Mouse (Mus musculus): ENCODE results near the gene Ostc. TPM values are rescaled to one million over a fixed set of nuclear protein-coding genes. Genes with fewer than 3 reads are reported as not detected.
A peak's percentile ranks its signal among the peaks of the same experiment; 100 is the strongest.

Ostc gene
- polyA plus RNA-seq, 1 experiment from 2014 or later = 244 TPM

DNA sequence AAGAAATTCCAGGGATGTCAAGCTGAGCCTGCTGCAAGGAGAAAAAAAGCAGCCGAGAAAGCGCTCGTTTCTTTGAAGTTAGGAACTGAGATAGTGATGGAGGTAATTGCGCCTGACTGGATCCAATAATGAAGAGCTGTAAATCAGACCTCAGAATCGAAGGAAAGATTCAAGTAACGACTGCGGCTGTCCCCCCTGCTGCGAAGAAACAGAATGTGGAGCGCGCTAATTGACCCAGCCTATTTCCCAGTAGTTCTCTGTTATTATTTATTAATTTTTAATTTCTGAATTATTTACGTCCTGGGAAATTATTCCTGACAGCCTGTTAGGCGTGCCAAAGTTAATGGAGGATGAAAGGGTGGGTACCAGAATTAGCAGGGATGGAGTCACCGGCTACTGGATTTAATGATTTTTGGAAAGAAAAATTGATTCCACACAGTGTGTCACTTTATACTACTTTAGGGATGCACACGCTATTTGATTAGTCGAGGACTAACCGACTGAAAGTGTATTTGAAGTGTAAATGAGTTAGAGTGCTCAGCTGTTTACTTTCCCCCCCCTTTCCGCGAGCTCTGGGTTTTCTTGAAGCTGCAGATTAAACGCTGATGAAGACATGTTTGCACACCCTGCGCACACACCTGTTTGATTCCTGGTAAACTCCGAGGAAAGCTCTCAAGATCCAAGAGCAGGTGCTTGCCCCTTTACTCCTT is 28.6 kb upstream of the Ostc start:
- Histone ChIP-seq H3K4me1 (ENCODE audit: insufficient read depth, low read depth, low read length) (no peaks in the 10 kb centered on the region), H3K36me3 (ENCODE audit: insufficient read depth, low read length) (no peaks in the 10 kb centered on the region), H3K9ac (replicated peaks; ENCODE audit: low read depth) (no peak overlapping the region), H3K4me2 (replicated peaks; ENCODE audit: low read depth, low read length) (no peak overlapping the region), H3K27ac (ENCODE audit: low read length) (no peak overlapping the region), H3K4me3 (ENCODE audit: low read depth, low read length) (no peak overlapping the region), H3K27me3 (replicated peaks; ENCODE audit: insufficient read depth, low read length) (no peaks in the 10 kb centered on the region), H3K9me3 (ENCODE audit: low read length) (no peaks in the 10 kb centered on the region)
- TF ChIP-seq EP300 (IDR thresholded peaks at IDR 0.05) = no peak
- TF ChIP-seq CTCF (IDR thresholded peaks at IDR 0.05) = no peak
- ATAC-seq = no peak
- 35% methylated on average over 21 of the region's 21 CpGs for whole genome bisulfite sequencing
- DNase-seq (ENCODE audit: low spot score) = no peak

GRCm38 (mm10) chr3:130736758-130737157 is 27.5 kb upstream of the Ostc start:
- no peaks in the 10 kb centered on the region for H3K36me3 ChIP-seq (ENCODE audit: insufficient read depth, low read length)
- no peak for DNase-seq (ENCODE audit: low spot score)
- H3K9me3 ChIP-seq (ENCODE audit: low read length) = no peaks in the 10 kb centered on the region
- H3K4me3 ChIP-seq (ENCODE audit: low read depth, low read length) = no peak overlapping the region
- no peak for ATAC-seq
- no peaks in the 10 kb centered on the region for H3K27me3 ChIP-seq (replicated peaks; ENCODE audit: insufficient read depth, low read length)
- no peak for TF ChIP-seq EP300 (IDR thresholded peaks at IDR 0.05)
- TF ChIP-seq CTCF (IDR thresholded peaks at IDR 0.05) = no peak
- H3K9ac ChIP-seq (replicated peaks; ENCODE audit: low read depth) = no peak overlapping the region
- no peak overlapping the region for H3K4me2 ChIP-seq (replicated peaks; ENCODE audit: low read depth, low read length)
- 35% methylated on average over 4 of the region's 4 CpGs for WGBS
- no peak overlapping the region for H3K27ac ChIP-seq (ENCODE audit: low read length)
- no peaks in the 10 kb centered on the region for H3K4me1 ChIP-seq (ENCODE audit: insufficient read depth, low read depth, low read length)

- Histone ChIP-seq H3K9me3 (ENCODE audit: low read length) (no peaks in the 10 kb centered on the region), H3K36me3 (ENCODE audit: insufficient read depth, low read length) (peaks cover 14% of the 10 kb centered on the region), H3K9ac (replicated peaks; ENCODE audit: low read depth) (peak within 1 kb of the TSS; percentile 91), H3K4me1 (ENCODE audit: insufficient read depth, low read depth, low read length) (no peaks in the 10 kb centered on the region), H3K27me3 (replicated peaks; ENCODE audit: insufficient read depth, low read length) (no peaks in the 10 kb centered on the region), H3K4me2 (replicated peaks; ENCODE audit: low read depth, low read length) (peak within 1 kb of the TSS; percentile 73), H3K4me3 (ENCODE audit: low read depth, low read length) (peak within 1 kb of the TSS; percentile 95), H3K27ac (ENCODE audit: low read length) (peak within 1 kb of the TSS; percentile 94)
- WGBS = 2% methylated on average over 45 of the region's 45 CpGs
- ATAC-seq (peak; percentile 99), DNase-seq (ENCODE audit: low spot score) (peak; percentile 97)
- TF ChIP-seq EP300 (IDR thresholded peaks at IDR 0.05) (peak; percentile 74), CTCF (IDR thresholded peaks at IDR 0.05) (no peak)
Observed at GRCm38 (mm10) chr3:130730189-130730653, 21.0 kb upstream of the Ostc start, which contains the start of gene Rpl34. Gene Rpl34, minus strand, starts transcription at chr3:130730398.

DNA sequence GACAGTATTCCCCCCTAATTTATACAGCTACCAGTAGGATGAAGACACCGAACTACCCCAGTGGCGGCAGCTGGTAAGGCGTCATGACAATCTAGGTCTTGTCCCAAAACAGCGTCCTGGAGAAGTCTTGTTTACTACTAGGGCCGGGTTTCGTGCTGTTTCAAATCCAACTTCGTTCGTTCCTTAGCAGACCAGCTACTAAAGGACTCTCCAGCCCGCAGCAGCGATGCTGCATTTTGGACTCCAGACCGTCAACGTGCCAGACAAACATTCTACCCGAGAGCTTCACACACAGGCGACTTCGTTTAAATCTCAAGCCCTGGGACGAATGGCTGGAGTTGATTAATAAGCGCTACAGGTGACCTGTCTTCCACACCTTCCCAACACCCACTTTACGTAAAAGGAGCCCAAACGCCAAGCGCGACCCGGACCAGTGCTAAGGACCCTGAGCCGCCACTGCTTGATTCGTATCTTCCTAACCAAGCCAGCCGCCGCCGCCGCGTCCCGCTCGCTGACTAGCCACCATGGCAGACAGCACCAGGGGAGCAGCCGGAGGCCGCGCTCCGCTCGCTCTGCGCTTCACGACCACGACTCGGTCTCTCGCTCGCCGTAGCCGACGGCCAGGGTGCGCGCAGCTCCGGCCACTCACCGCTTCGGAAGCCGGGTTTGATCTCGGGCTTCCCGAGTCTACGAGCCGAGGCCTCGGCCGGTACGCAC is 20.4 kb upstream of the Ostc start:
- peaks cover 14% of the 10 kb centered on the region for H3K36me3 ChIP-seq (ENCODE audit: insufficient read depth, low read length)
- TF ChIP-seq EP300 (IDR thresholded peaks at IDR 0.05) = no peak
- peak; percentile 57 for TF ChIP-seq CTCF (IDR thresholded peaks at IDR 0.05)
- H3K27me3 ChIP-seq (replicated peaks; ENCODE audit: insufficient read depth, low read length) = no peaks in the 10 kb centered on the region
- H3K27ac ChIP-seq (ENCODE audit: low read length) = peak overlapping the region; percentile 94
- peak overlapping the region; percentile 91 for H3K9ac ChIP-seq (replicated peaks; ENCODE audit: low read depth)
- H3K9me3 ChIP-seq (ENCODE audit: low read length) = no peaks in the 10 kb centered on the region
- H3K4me1 ChIP-seq (ENCODE audit: insufficient read depth, low read depth, low read length) = no peaks in the 10 kb centered on the region
- peak overlapping the region; percentile 95 for H3K4me3 ChIP-seq (ENCODE audit: low read depth, low read length)
- ATAC-seq (peak; percentile 67), DNase-seq (ENCODE audit: low spot score) (peak; percentile 81)
- WGBS = under 1% methylated on average over 58 of the region's 58 CpGs
- H3K4me2 ChIP-seq (replicated peaks; ENCODE audit: low read depth, low read length) = peak overlapping the region; percentile 73

DNA sequence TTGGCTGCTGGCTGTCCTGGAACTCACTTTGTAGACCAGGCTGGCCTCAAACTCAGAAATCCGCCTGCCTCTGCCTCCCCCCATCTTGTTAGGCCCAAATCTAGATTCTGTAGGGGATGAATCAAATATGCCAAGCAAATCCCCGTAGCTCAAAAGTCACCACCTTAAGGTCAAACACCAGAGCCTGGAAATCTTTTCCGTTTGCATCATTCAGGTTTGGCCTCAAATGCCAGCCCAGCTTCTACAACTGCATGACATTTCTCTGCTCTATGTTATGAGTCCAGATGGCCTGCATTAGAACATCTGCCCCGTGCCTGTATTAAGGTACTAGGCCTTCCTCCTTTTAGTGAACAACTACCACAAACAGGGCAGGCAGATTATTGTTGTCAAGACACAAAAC is 18.4 kb upstream of the Ostc start:
- Histone ChIP-seq H3K4me1 (ENCODE audit: insufficient read depth, low read depth, low read length) (no peaks in the 10 kb centered on the region), H3K27me3 (replicated peaks; ENCODE audit: insufficient read depth, low read length) (no peaks in the 10 kb centered on the region), H3K9ac (replicated peaks; ENCODE audit: low read depth) (0 out of 2 replicates have a peak overlapping the region, but pooled peaks have one; percentile 5), H3K27ac (ENCODE audit: low read length) (no peak overlapping the region), H3K4me3 (ENCODE audit: low read depth, low read length) (no peak overlapping the region), H3K36me3 (ENCODE audit: insufficient read depth, low read length) (peaks cover 14% of the 10 kb centered on the region), H3K4me2 (replicated peaks; ENCODE audit: low read depth, low read length) (no peak overlapping the region), H3K9me3 (ENCODE audit: low read length) (no peaks in the 10 kb centered on the region)
- ATAC-seq (no peak), DNase-seq (ENCODE audit: low spot score) (no peak)
- TF ChIP-seq EP300 (IDR thresholded peaks at IDR 0.05) (no peak), CTCF (IDR thresholded peaks at IDR 0.05) (no peak)
- 81% methylated on average over 4 of the region's 4 CpGs for WGBS

- Histone ChIP-seq H3K4me1 (ENCODE audit: insufficient read depth, low read depth, low read length) (no peaks in the 10 kb centered on the region), H3K27ac (ENCODE audit: low read length) (no peak overlapping the region), H3K4me3 (ENCODE audit: low read depth, low read length) (no peak overlapping the region), H3K27me3 (replicated peaks; ENCODE audit: insufficient read depth, low read length) (no peaks in the 10 kb centered on the region), H3K4me2 (replicated peaks; ENCODE audit: low read depth, low read length) (no peak overlapping the region), H3K36me3 (ENCODE audit: insufficient read depth, low read length) (peaks cover 14% of the 10 kb centered on the region), H3K9ac (replicated peaks; ENCODE audit: low read depth) (no peak overlapping the region), H3K9me3 (ENCODE audit: low read length) (no peaks in the 10 kb centered on the region)
- no peak for TF ChIP-seq CTCF (IDR thresholded peaks at IDR 0.05)
- no peak for TF ChIP-seq EP300 (IDR thresholded peaks at IDR 0.05)
- WGBS = 63% methylated on average over 1 of the region's 1 CpGs
- no peak for ATAC-seq
- DNase-seq (ENCODE audit: low spot score) = no peak
Observed at GRCm38 (mm10) chr3:130727036-130727435, 17.8 kb upstream of the Ostc start.

All from lung, postnatal 0 days (tissue).